Mouse (Mus musculus) cerebellum, adult 2 months (tissue): ENCODE data around the gene Pla2g1b. TPM values are rescaled to one million over a fixed set of nuclear protein-coding genes. Genes with fewer than 3 reads are reported as not detected.

Source experiments
- DNase-seq, 2 experiments: peaks; one replicate each; pipeline ENCODE4 v3.0.0; 2021
- H3K27ac ChIP-seq: fragments of 200-500 bp; 2 replicates; pipeline ENCODE4 v1.5.1; 2012; ENCODE audit warnings: low read length, control low read depth, inconsistent platforms; ENCODE audit not compliant: insufficient read depth
- H3K27me3 ChIP-seq: fragments of 200-500 bp; 2 replicates; pipeline ENCODE4 v1.6.1; 2012; ENCODE audit warnings: inconsistent platforms, mild to moderate bottlenecking, low read length, moderate library complexity; ENCODE audit not compliant: control insufficient read depth, insufficient read depth
- H3K4me1 ChIP-seq: fragments of 200-500 bp; 2 replicates; pipeline ENCODE4 v1.6.1; 2011; ENCODE audit warnings: low read length; ENCODE audit not compliant: control insufficient read depth, insufficient read depth
- H3K4me3 ChIP-seq: fragments of 200-500 bp; replicated peaks from 2 replicates; pipeline ENCODE3; 2011; ENCODE audit warnings: mild to moderate bottlenecking, low read depth, low read length, control low read depth; ENCODE audit not compliant: insufficient read depth
- CTCF ChIP-seq: fragments of 200-500 bp; IDR thresholded peaks from 2 replicates; pipeline ENCODE4 v1.5.1; 2011; ENCODE audit warnings: low read depth, mild to moderate bottlenecking, control low read depth, low read length, moderate library complexity, borderline replicate concordance; ENCODE audit not compliant: insufficient read depth
- POLR2A ChIP-seq: fragments of 200-500 bp; IDR thresholded peaks from 2 replicates; pipeline ENCODE4 v1.6.1; 2011; ENCODE audit warnings: low read length, control low read depth, borderline replicate concordance; ENCODE audit not compliant: insufficient read depth
- WGBS: fragments of 180-500 bp; shearing (Covaris S2); methylation state at CpG from one replicate; pipeline ENCODE4 v1.1.7; 2018; 5-methylcytosine and 5-hydroxymethylcytosine counted together
- polyA plus RNA-seq: library from polyadenylated mRNA; depleted of rRNA; stranded (reverse); fragments of >200 nt; gene quantifications from 2 replicates; pipeline ENCODE4 v1.2.3, GENCODE M21; 2012

Pla2g1b gene
- polyA plus RNA-seq, 1 experiment: not detected

DNA sequence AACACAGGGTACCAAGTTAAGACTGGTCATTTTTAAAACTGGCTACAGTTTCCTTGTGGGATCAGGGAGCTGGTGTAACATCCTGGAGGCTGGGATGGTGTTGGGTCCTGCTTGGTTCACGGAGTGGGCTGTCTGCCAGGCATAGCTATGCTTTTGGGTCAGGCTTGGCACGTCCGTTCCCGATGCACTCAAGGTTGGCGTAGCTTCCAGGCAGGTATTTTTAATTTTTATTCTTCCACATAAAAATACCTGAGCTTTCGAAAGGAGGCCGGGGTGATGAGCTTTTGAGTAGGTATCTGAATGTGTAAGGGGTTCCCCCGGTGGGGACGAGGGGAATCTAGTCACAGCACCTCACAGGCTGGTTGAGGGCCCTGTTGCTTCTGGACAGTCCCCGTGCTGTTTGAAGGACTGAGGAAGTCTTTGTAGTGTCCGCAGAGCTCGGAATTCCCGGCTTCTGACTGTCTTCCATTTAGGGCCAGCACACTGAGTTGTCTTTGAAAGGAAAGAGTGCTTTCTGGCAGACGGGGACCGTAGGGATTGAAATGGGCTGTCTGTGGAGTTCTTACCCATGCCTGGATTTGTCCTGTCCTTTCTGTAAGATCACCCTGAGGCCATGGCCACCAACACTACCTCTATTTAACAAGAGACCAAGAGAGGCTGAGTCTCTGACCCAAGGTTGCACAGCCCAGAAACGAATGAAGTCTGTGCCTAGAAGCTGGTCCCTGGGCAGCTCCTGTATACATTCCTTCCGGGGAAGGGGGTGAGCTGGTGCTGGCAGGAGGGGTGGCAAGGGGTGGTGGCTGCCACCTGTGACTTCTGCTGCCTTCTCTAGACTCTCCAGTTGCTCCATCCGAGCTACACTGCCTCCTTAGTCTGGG, 42.2 kb downstream of the Pla2g1b start:
- WGBS: 2% methylated on average over 18 of the region's 18 CpGs
- TF ChIP-seq POLR2A: no peak
- TF ChIP-seq CTCF: no peak
- Histone ChIP-seq H3K27me3 (no peaks in the 10 kb centered on the region), H3K4me1 (peaks cover 16% of the 10 kb centered on the region), H3K4me3 (peak overlapping the region; percentile 82), H3K27ac (peak overlapping the region; percentile 80)
- DNase-seq: peak; percentile 82

- H3K27ac ChIP-seq: peak overlapping the region; percentile 80
- 5% methylated on average over 10 of the region's 10 CpGs for whole genome bisulfite sequencing
- H3K27me3 ChIP-seq: no peaks in the 10 kb centered on the region
- peak in 1 of 2 experiments; percentile 46 for DNase-seq
- TF ChIP-seq CTCF (no peak), POLR2A (no peak)
- peak overlapping the region; percentile 82 for H3K4me3 ChIP-seq
- H3K4me1 ChIP-seq: peaks cover 21% of the 10 kb centered on the region
Observed at GRCm38 (mm10) chr5:115508859-115509147, 42.7 kb downstream of the Pla2g1b start.

GRCm38 (mm10) chr5:115509321-115509761, 43.3 kb downstream of the Pla2g1b start:
- WGBS: 6% methylated on average over 15 of the region's 15 CpGs
- TF ChIP-seq CTCF (no peak), POLR2A (no peak)
- H3K4me1 ChIP-seq: peaks cover 26% of the 10 kb centered on the region
- DNase-seq: peak; percentile 50 to 53
- peak overlapping the region; percentile 14 for H3K27ac ChIP-seq
- peak overlapping the region; percentile 51 for H3K4me3 ChIP-seq
- no peaks in the 10 kb centered on the region for H3K27me3 ChIP-seq

GRCm38 (mm10) chr5:115509790-115510689, 44.0 kb downstream of the Pla2g1b start:
- TF ChIP-seq CTCF (no peak), POLR2A (no peak)
- Histone ChIP-seq H3K4me3 (peak overlapping the region; percentile 51), H3K4me1 (peaks cover 32% of the 10 kb centered on the region), H3K27ac (peak overlapping the region; percentile 31), H3K27me3 (no peaks in the 10 kb centered on the region)
- 31% methylated on average over 15 of the region's 15 CpGs for WGBS
- peak in 1 of 2 experiments; percentile 45 for DNase-seq

- no peaks in the 10 kb centered on the region for H3K27me3 ChIP-seq
- 61% methylated on average over 7 of the region's 7 CpGs for WGBS
- peaks cover 43% of the 10 kb centered on the region for H3K4me1 ChIP-seq
- no peak for DNase-seq
- H3K27ac ChIP-seq: no peak overlapping the region
- no peak overlapping the region for H3K4me3 ChIP-seq
- TF ChIP-seq POLR2A (no peak), CTCF (no peak)
Observed at GRCm38 (mm10) chr5:115512375-115512774, 46.3 kb downstream of the Pla2g1b start.

DNA sequence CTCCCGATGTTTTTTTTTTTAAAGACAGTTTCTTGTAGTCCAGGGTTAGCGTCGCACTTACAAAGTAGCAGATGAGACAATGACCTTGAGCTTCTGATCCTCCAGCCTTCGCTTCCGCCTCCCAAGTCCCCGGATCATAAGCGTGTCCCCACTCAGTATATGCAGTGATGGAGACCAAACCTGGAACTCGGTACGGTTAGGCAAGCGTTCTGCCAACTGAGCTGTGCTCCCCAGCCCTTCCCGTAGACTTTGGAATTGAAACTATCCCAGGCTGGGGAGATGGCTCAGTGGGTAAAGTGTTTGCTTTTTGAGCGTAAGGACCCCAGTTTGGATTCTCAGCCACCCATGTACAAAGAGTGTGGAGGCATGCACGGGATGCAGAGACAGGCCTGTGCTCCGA, 47.2 kb downstream of the Pla2g1b start:
- WGBS: 80% methylated on average over 14 of the region's 14 CpGs
- TF ChIP-seq CTCF (no peak), POLR2A (no peak)
- H3K4me3 ChIP-seq: no peak overlapping the region
- peaks cover 43% of the 10 kb centered on the region for H3K4me1 ChIP-seq
- H3K27me3 ChIP-seq: no peaks in the 10 kb centered on the region
- no peak for DNase-seq
- no peak overlapping the region for H3K27ac ChIP-seq

- Histone ChIP-seq H3K27me3 (no peaks in the 10 kb centered on the region), H3K4me3 (no peak overlapping the region), H3K27ac (no peak overlapping the region), H3K4me1 (peaks cover 43% of the 10 kb centered on the region)
- WGBS: 95% methylated on average over 16 of the region's 16 CpGs
- no peak for DNase-seq
- TF ChIP-seq CTCF (no peak), POLR2A (no peak)
Observed at GRCm38 (mm10) chr5:115513721-115514120, 47.7 kb downstream of the Pla2g1b start.

DNA sequence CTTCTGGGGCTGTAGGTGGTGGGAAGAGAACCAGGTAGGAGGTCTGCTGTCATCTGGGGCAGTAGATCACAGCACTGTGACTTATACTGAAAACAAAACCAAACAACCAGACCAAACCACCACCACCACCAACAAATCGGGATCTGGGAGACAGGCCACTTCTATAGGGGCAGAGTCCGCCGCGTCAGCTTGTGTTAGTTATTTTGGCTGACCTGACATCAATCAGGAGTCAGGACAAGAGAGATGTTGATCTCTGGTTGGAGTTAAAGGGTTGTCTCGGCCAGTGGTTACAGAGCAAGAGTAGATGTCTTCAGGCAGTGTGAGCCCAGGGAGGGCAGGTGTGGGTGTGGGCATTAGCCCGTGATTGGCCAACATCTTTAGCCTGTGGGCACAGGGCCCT, 48.3 kb downstream of the Pla2g1b start:
- 65% methylated on average over 6 of the region's 6 CpGs for WGBS
- no peak for DNase-seq
- Histone ChIP-seq H3K4me3 (no peak overlapping the region), H3K4me1 (peaks cover 49% of the 10 kb centered on the region), H3K27me3 (no peaks in the 10 kb centered on the region), H3K27ac (peak overlapping the region; percentile 58)
- TF ChIP-seq CTCF (no peak), POLR2A (no peak)
